ENCODE assay signal across 23 mouse cellular contexts in the genomic region with DNA sequence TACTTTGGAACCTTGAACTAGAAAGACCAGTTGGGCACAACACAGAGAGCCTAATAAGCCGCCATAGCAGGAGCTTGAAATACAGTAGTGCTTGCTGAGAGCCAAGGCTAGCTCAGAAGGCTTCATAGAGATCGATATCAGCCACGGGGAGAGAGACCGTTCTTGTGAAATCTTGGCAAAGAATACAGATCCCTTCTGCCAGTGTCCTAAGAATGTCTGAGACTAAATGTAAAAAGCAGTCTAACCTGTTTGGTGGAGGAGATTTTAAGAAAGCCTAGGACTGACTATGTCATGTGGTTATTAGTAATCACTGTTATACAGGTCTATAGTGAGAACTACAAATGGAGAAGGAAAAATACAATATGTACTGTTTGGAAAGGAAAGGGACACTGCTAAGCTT. TPM values are rescaled to one million over a fixed set of nuclear protein-coding genes. Genes with fewer than 3 reads are reported as not detected.
A peak's percentile ranks its signal among the peaks of the same experiment; 100 is the strongest.
DNase-seq lines count a peak whose midpoint lies in the region; ATAC-seq and TF ChIP-seq lines count a peak whose summit lies in the region.
"Had no signal": no experiment of that assay in that cellular context is flagged by ENCODE, and none has a peak within 500 bp of the region (broad histone marks: within the 10 kb centered on the region; RNA-seq: fewer than 3 reads in every experiment).

No protein-coding gene starts in this region.

- H3K27ac ChIP-seq in heart, embryonic 12.5 days (ENCODE audit: poor library complexity, severe bottlenecking): no peak overlapping the region
- H3K27ac ChIP-seq in liver, postnatal 0 days (ENCODE audit: low read depth): peak overlapping the region; percentile 58; the same call in 1 of the 2 replicates
- H3K27ac ChIP-seq in liver, embryonic 11.5 days (ENCODE audit: low read depth, low read length): no peak overlapping the region
- H3K27ac ChIP-seq: embryonic facial prominence, embryonic 12.5 days; embryonic facial prominence, embryonic 15.5 days; forebrain, embryonic 13.5 days; forebrain, embryonic 15.5 days had no signal

- TF ChIP-seq CTCF in liver, postnatal 0 days (IDR thresholded peaks at IDR 0.05; ENCODE audit: low read depth): no peak

- no peak overlapping the region for H3K9ac ChIP-seq in heart, embryonic 12.5 days
- no peak overlapping the region for H3K9ac ChIP-seq in liver, postnatal 0 days (replicated peaks)
- no peak overlapping the region for H3K9ac ChIP-seq in liver, embryonic 11.5 days (ENCODE audit: low read depth, low read length)
- H3K9ac ChIP-seq: embryonic facial prominence, embryonic 12.5 days; embryonic facial prominence, embryonic 15.5 days; forebrain, embryonic 13.5 days; forebrain, embryonic 15.5 days; forebrain, postnatal 0 days had no signal

- no peak for ATAC-seq in heart, embryonic 12.5 days (ENCODE audit: insufficient number of reproducible peaks, low FRiP score)
- no peak for ATAC-seq in liver, postnatal 0 days
- no peak for ATAC-seq in liver, embryonic 11.5 days (replicated peaks; ENCODE audit: low FRiP score)
- ATAC-seq: forebrain, embryonic 13.5 days; forebrain, embryonic 15.5 days; forebrain, postnatal 0 days had no signal

- no peak overlapping the region for H3K4me3 ChIP-seq in heart, embryonic 12.5 days
- no peak overlapping the region for H3K4me3 ChIP-seq in liver, postnatal 0 days (ENCODE audit: low read depth, low read length)
- H3K4me3 ChIP-seq in liver, embryonic 11.5 days (ENCODE audit: low read depth, low read length): no peak overlapping the region
- H3K4me3 ChIP-seq: embryonic facial prominence, embryonic 12.5 days; embryonic facial prominence, embryonic 15.5 days; erythroblast, embryonic 14.5 days; forebrain, embryonic 13.5 days; forebrain, embryonic 15.5 days had no signal

- no peaks in the 10 kb centered on the region for H3K36me3 ChIP-seq in heart, embryonic 12.5 days
- no peaks in the 10 kb centered on the region for H3K36me3 ChIP-seq in liver, postnatal 0 days (replicated peaks; ENCODE audit: insufficient read depth, low read length)
- H3K36me3 ChIP-seq in liver, embryonic 11.5 days (ENCODE audit: control insufficient read depth, insufficient read depth, low read length): no peaks in the 10 kb centered on the region
- H3K36me3 ChIP-seq: embryonic facial prominence, embryonic 12.5 days; embryonic facial prominence, embryonic 15.5 days; forebrain, embryonic 15.5 days had no signal

- no peak for TF ChIP-seq EP300 in liver, postnatal 0 days (IDR thresholded peaks at IDR 0.05; ENCODE audit: low read depth)

- H3K9me3 ChIP-seq in heart, embryonic 12.5 days (replicated peaks): no peaks in the 10 kb centered on the region
- H3K9me3 ChIP-seq in liver, postnatal 0 days (ENCODE audit: low read length): no peaks in the 10 kb centered on the region
- no peaks in the 10 kb centered on the region for H3K9me3 ChIP-seq in liver, embryonic 11.5 days (ENCODE audit: control insufficient read depth, low read length)
- H3K9me3 ChIP-seq: embryonic facial prominence, embryonic 12.5 days; embryonic facial prominence, embryonic 15.5 days; forebrain, embryonic 13.5 days; forebrain, embryonic 15.5 days had no signal

- no peak overlapping the region for H3K4me2 ChIP-seq in heart, embryonic 12.5 days
- H3K4me2 ChIP-seq in liver, postnatal 0 days (ENCODE audit: low read depth, low read length): no peak overlapping the region
- H3K4me2 ChIP-seq in liver, embryonic 11.5 days: no peak overlapping the region
- H3K4me2 ChIP-seq: embryonic facial prominence, embryonic 12.5 days; embryonic facial prominence, embryonic 15.5 days; forebrain, embryonic 13.5 days; forebrain, embryonic 15.5 days had no signal

- no peaks in the 10 kb centered on the region for H3K27me3 ChIP-seq in heart, embryonic 12.5 days (replicated peaks)
- no peaks in the 10 kb centered on the region for H3K27me3 ChIP-seq in liver, postnatal 0 days (ENCODE audit: insufficient read depth, low read length)
- no peaks in the 10 kb centered on the region for H3K27me3 ChIP-seq in liver, embryonic 11.5 days (replicated peaks; ENCODE audit: control insufficient read depth, insufficient read depth, low read length)
- H3K27me3 ChIP-seq: embryonic facial prominence, embryonic 12.5 days; embryonic facial prominence, embryonic 15.5 days; forebrain, embryonic 13.5 days; forebrain, embryonic 15.5 days had no signal

- peaks cover 11% of the 10 kb centered on the region for H3K4me1 ChIP-seq in heart, embryonic 12.5 days (replicated peaks)
- peaks cover 5% of the 10 kb centered on the region for H3K4me1 ChIP-seq in liver, postnatal 0 days (ENCODE audit: insufficient read depth)
- H3K4me1 ChIP-seq in liver, embryonic 11.5 days (replicated peaks; ENCODE audit: control insufficient read depth, insufficient read depth, low read length): peaks cover 4% of the 10 kb centered on the region; the same call in 1 of the 2 replicates

- DNase-seq in heart, adult 11 months: peak; percentile 2
- no peak for DNase-seq in liver, postnatal 0 days
- no peak for DNase-seq in liver, embryonic 11.5 days (ENCODE audit: low spot score)
- peak; percentile 81 for DNase-seq in gonadal fat pad, adult 2 months (ENCODE audit: low read depth)
- no peak for DNase-seq in yolk sac, embryonic 10.5 days (ENCODE audit: low spot score)
- DNase-seq in layer of hippocampus, postnatal 36 days: no peak
- DNase-seq: adrenal gland, adult 2 months; adrenal gland, postnatal 10 days; adrenal gland, postnatal 25 days; cerebellum, adult 11 months; cerebellum, adult 18-20 months; cerebellum, adult 8-10 months; cerebellum, adult 9-11 months; cerebellum, postnatal 14 days; cerebellum, postnatal 36 days; embryo, embryonic 11 days; forebrain, postnatal 0 days had no signal

- WGBS in heart, embryonic 12.5 days: 89% methylated on average over 4 of the region's 4 CpGs
- WGBS in liver, postnatal 0 days (ENCODE audit: insufficient replicate concordance): 73% methylated on average over 4 of the region's 4 CpGs
- WGBS in liver, embryonic 11.5 days: 87% methylated on average over 4 of the region's 4 CpGs

RNA-seq across cellular contexts. Expression of gene Klf3, which starts 59.1 kb away (rescaled TPM):
- polyA plus RNA-seq in heart, embryonic 12.5 days (2016; fragmentation: Nextera tagmentation; extraction: Ambion mirVana): 66.9 and 69.7 TPM in 2 replicates
- 63.5 and 65.7 TPM in 2 replicates for polyA plus RNA-seq in liver, postnatal 0 days (2015; fragmentation: Nextera tagmentation; extraction: Ambion mirVana)
- polyA plus RNA-seq in liver, embryonic 11.5 days (2014; fragmentation: Nextera tagmentation; extraction: Ambion mirVana): 66.9 and 68.7 TPM in 2 replicates
- polyA plus RNA-seq in gonadal fat pad, adult 2 months (2012; rRNA removed): 54.7 and 77.5 TPM in 2 replicates
- total RNA-seq in layer of hippocampus, postnatal 36 days (2021): 10 to 100 TPM; 49.7 to 52.7 TPM

Comparison
In these comparisons a context has a peak if more than half of its experiments do, and no peak if none do; other contexts are left out.
1. DNase-seq: peak in heart, adult 11 months (single experiment) and gonadal fat pad, adult 2 months (single experiment); none in liver, postnatal 0 days (single experiment), liver, embryonic 11.5 days (single experiment), yolk sac, embryonic 10.5 days (single experiment) and layer of hippocampus, postnatal 36 days (0 of 2).